Mouse (Mus musculus): ENCODE measurements at regions not wholly inside any gene's neighbourhood (a gene's known extent, or its start where the extent isn't known, plus 50 kb on each side); places are given as distances from the start of the nearest gene placed in this dataset.

GRCm38 (mm10) chr10:43783304-43783703 is 118.2 kb downstream of the Qrsl1 start:
- DNase-seq (ENCODE audit: low read depth, low spot score) = no peak

DNA sequence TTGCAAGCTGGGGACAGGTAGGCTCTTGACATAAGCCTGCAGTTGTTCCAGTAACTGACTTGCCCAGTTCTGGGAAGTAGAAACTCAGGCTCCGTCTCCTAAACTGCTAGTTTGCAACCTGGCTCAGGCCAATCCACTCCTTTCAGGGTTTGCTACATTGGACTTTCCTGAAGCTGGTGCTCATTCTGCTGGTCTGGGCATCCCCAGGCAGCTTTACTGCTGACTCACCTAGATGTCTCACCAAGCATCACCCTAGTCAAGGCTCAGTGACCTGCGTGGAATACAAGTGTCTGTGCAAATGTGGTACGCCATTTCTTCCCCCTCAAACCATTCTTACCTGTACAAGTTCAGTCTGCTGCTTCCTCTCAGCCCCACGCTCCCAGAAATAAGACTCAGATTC is 110.8 kb downstream of the Qrsl1 start:
- DNase-seq (ENCODE audit: low read depth, low spot score) = no peak

GRCm38 (mm10) chr10:43791525-43792021 is 110.0 kb downstream of the Qrsl1 start:
- no peak for DNase-seq (ENCODE audit: low read depth, low spot score)

GRCm38 (mm10) chr10:43792618-43793017 is 108.9 kb downstream of the Qrsl1 start:
- no peak for DNase-seq (ENCODE audit: low read depth, low spot score)

DNA sequence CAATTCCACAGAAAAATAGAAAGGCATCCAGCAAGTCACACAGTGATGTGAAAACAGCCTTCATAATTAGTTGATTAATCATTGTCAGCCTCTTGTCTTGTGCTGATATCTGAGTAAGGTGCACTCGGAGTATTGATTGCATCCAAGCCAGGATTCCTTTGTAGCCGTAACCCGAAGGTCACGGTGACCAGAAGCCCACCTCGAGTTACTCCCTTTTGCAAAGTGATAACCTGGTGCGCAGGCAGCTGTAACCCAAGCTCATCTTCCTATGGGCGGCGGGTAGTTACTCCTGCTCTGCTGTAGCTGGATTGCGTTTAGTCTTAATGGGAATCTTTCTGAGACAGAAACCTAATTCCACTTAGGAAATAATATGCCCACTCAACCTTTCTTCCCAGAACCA is 107.0 kb downstream of the Qrsl1 start:
- DNase-seq (ENCODE audit: low read depth, low spot score) = no peak

DNA sequence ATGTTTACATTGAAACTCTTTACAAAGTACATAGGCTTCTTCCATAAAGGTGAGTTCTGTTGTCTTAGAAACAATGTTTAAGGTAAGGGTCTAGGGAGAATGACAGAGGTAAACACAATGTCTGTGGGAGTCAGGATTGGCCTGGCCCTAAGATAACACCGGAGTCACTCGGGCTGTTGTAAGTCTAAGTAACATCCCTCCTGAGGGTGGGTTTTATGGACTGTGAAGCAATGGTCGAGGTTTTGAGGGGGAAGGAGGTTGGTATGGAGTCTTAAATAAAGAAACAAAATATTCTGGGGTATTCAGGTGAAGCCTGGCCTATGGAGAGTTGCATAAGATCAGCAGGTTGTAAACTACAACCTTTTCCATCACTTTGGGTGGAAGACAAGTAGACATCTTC is 101.5 kb downstream of the Qrsl1 start:
- no peak for DNase-seq (ENCODE audit: low read depth, low spot score)

DNA sequence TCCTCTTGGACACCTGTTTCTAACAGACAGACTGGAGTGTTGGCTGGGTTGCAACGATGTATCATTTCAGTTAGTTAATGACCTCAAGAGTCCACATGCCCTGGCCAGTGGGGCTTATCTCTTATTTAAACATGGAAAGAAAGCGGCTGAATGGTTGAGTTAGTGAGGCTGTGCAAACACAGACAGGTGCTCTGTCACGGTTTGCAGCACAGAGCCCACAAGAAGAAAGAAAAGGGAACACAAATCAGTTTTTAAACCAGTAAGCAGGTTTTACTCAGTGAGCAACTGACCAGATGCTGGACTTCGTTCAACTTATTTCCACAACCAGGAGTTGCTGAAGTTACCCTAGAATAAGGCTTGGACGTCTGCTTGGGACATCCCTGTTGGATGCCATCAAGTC is 86.3 kb downstream of the Qrsl1 start:
- no peak for DNase-seq (ENCODE audit: low read depth, low spot score)

- DNase-seq (ENCODE audit: low read depth, low spot score) = no peak
These were observed 83.9 kb downstream of the Qrsl1 start for GRCm38 (mm10) chr10:43817522-43818198.

GRCm38 (mm10) chr10:43818623-43819022 is 82.9 kb downstream of the Qrsl1 start:
- DNase-seq (ENCODE audit: low read depth, low spot score) = no peak

DNA sequence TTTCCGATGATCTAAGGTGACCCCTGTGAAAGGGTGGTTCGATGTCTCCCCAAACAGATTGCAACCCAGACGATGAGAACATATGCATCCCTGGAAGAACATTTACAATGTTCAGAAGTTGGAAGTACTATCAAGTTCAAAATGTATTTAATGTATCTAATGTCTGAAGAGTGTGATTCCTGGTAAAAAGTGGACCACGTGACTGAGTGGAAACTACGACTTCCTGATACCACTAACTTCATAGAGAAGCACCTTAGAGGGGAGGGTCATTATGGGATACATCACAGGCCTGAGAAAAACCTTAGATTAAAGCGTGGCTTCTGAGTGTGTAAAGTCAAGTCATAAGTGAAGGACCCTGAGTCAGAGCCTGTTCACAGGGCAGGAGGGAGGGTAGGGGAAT is 82.1 kb downstream of the Qrsl1 start:
- DNase-seq (ENCODE audit: low read depth, low spot score) = no peak

DNA sequence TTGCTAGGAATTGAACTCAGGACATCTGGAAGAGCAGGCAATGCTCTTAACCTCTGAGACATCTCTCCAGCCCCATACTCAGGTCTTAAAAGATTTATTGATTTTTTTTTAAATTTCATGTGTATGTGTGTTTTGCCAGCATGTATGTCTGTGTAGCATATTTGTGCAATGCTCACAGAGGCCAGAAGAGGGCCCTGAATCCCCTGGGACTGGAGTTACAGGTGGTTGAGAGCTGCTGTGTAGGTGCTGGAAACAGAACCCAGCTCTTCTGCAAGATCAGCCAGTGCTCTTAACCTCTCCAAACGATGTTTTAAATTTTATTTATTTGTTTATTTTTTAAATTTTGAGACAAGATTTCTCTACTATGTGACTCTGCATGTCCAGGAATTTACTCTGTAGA is 78.9 kb downstream of the Qrsl1 start:
- DNase-seq (ENCODE audit: low read depth, low spot score) = no peak

DNA sequence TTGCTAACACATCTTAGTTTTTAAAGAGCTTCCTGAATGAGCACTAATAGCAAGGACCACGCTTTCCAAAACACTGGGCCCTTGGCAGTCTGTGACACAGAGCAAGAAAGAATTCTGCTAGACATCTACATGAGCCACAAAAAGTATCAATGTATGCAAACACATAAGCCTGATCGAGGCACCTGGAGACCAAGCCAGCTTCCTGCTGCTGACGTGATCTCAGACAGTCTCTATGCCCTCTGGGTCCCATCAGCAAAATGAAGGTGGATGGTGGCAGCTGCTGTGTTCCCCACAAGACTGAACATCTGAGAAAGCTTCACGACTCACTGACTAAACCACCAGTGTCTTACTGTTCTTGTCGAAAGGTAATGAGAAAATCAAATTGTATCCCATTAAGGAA is 77.5 kb downstream of the Qrsl1 start:
- no peak for DNase-seq (ENCODE audit: low read depth, low spot score)

Data from embryo, embryonic 11.5 days (tissue).